Mouse (Mus musculus) left cerebral cortex, postnatal 4 days (tissue): ENCODE data around the gene Nrp2. TPM values are rescaled to one million over a fixed set of nuclear protein-coding genes. Genes with fewer than 3 reads are reported as not detected.
A peak's percentile ranks its signal among the peaks of the same experiment; 100 is the strongest.

Experiments used
- DNase-seq: peaks from one replicate; pipeline ENCODE4 v3.0.0-alpha.2; 2022
- intact Hi-C: fragments of 180-260 bp; cut with DNase I; formaldehyde crosslinking; loops from one replicate; pipeline ENCODE4 v1.15.1; 2025
- total RNA-seq, 2 experiments: library from RNA; stranded (reverse); gene quantifications; 2 replicates each; pipeline ENCODE4 v1.2.3; 2021

Gene Nrp2
- total RNA-seq: 10 to 100 TPM; 49.9 to 86.2 TPM

- intact Hi-C loops: loop anchor here (5.0 to 10.0 kb wide), 2 partner anchors 231 to 1326 kb away; no protein-coding TSS in a partner anchor
- DNase-seq: peak; percentile 75
Measured at GRCm38 (mm10) chr1:62703158-62704116, at the start of gene Nrp2. Gene Nrp2, plus strand, starts transcription at chr1:62703285.

GRCm38 (mm10) chr1:62654436-62654835, 48.6 kb upstream of the Nrp2 start:
- intact Hi-C loops: no loop called here
- no peak for DNase-seq

- peak; percentile 43 for DNase-seq
- intact Hi-C loops: no loop called here
Measured at GRCm38 (mm10) chr1:62664960-62665645, 38.0 kb upstream of the Nrp2 start.

- intact Hi-C loops: no loop called here
- DNase-seq: no peak
Measured at GRCm38 (mm10) chr1:62665771-62666730, 37.0 kb upstream of the Nrp2 start.

GRCm38 (mm10) chr1:62666780-62667179, 36.3 kb upstream of the Nrp2 start:
- no peak for DNase-seq
- intact Hi-C loops: no loop called here

GRCm38 (mm10) chr1:62678611-62679344, 24.3 kb upstream of the Nrp2 start:
- intact Hi-C loops: no loop called here
- DNase-seq: no peak

GRCm38 (mm10) chr1:62679466-62679865, 23.6 kb upstream of the Nrp2 start:
- intact Hi-C loops: no loop called here
- no peak for DNase-seq

GRCm38 (mm10) chr1:62682456-62683385, 20.4 kb upstream of the Nrp2 start:
- intact Hi-C loops: no loop called here
- DNase-seq: peak; percentile 51

- intact Hi-C loops: no loop called here
- no peak for DNase-seq
Measured at GRCm38 (mm10) chr1:62683498-62683897, 19.6 kb upstream of the Nrp2 start.

GRCm38 (mm10) chr1:62687511-62687910, 15.6 kb upstream of the Nrp2 start:
- no peak for DNase-seq
- intact Hi-C loops: no loop called here

GRCm38 (mm10) chr1:62691175-62691574, 11.9 kb upstream of the Nrp2 start:
- intact Hi-C loops: no loop called here
- DNase-seq: no peak

- intact Hi-C loops: loop anchor here (2.0 kb wide), 1 partner anchor 770 kb away; no protein-coding TSS in a partner anchor
- no peak for DNase-seq
Measured at GRCm38 (mm10) chr1:62696312-62696982, 6.6 kb upstream of the Nrp2 start.

- no peak for DNase-seq
- intact Hi-C loops: loop anchor here (2.0 kb wide), 1 partner anchor 770 kb away; no protein-coding TSS in a partner anchor
Measured at GRCm38 (mm10) chr1:62696983-62697341, 6.1 kb upstream of the Nrp2 start.

- intact Hi-C loops: loop anchor here (2.0 kb wide), 1 partner anchor 771 kb away; no protein-coding TSS in a partner anchor
- no peak for DNase-seq
Measured at GRCm38 (mm10) chr1:62697353-62697752, 5.7 kb upstream of the Nrp2 start.

GRCm38 (mm10) chr1:62699801-62700200, 3.3 kb upstream of the Nrp2 start:
- no peak for DNase-seq
- intact Hi-C loops: loop anchor here (5.0 to 10.0 kb wide), 2 partner anchors 235 to 1322 kb away; no protein-coding TSS in a partner anchor

- peak; percentile 86 for DNase-seq
- intact Hi-C loops: loop anchor here (5.0 to 10.0 kb wide), 2 partner anchors 234 to 1324 kb away; no protein-coding TSS in a partner anchor
Measured at GRCm38 (mm10) chr1:62701065-62701921, 1.8 kb upstream of the Nrp2 start.

GRCm38 (mm10) chr1:62702743-62703142, 342 bp upstream of the Nrp2 start:
- DNase-seq: no peak

More at GRCm38 (mm10) chr1:62702743-62703142, 342 bp upstream of the Nrp2 start:
- intact Hi-C loops: loop anchor here (5.0 to 10.0 kb wide), 2 partner anchors 232 to 1325 kb away; no protein-coding TSS in a partner anchor
